Mouse (Mus musculus) heart, embryonic 15.5 days (tissue): ENCODE data around the gene Slc11a1. TPM values are rescaled to one million over a fixed set of nuclear protein-coding genes. Genes with fewer than 3 reads are reported as not detected.
"Not testable (repeated sequence)": the region's sequence is repeated elsewhere in the genome, so short reads cannot be mapped to it uniquely, and the experiment has no call there.

Source experiments
- ATAC-seq: fragments of 200-750 bp; cut with Nextera tagmentation; replicated peaks from 2 replicates; pipeline ENCODE4 v1.8.0; 2017; ENCODE audit warnings: low read depth, moderate TSS enrichment; ENCODE audit not compliant: insufficient number of reproducible peaks, insufficient read depth, low FRiP score
- H3K27ac ChIP-seq: fragments of 300-500 bp; sonication (generic); 2 replicates; pipeline ENCODE4 v1.5.1; 2015; ENCODE audit warnings: mild to moderate bottlenecking, inconsistent platforms
- H3K27me3 ChIP-seq: fragments of 300-500 bp; sonication (generic); 2 replicates; pipeline ENCODE4 v1.6.1; 2015; ENCODE audit warnings: inconsistent platforms
- H3K36me3 ChIP-seq: fragments of 300-500 bp; sonication (generic); 2 replicates; pipeline ENCODE4 v1.6.1; 2015; ENCODE audit warnings: mild to moderate bottlenecking, inconsistent platforms
- H3K4me1 ChIP-seq: fragments of 300-500 bp; sonication (generic); replicated peaks from 2 replicates; pipeline ENCODE4 v1.6.1; 2015; ENCODE audit warnings: inconsistent platforms
- H3K4me2 ChIP-seq: fragments of 300-500 bp; sonication (generic); 2 replicates; pipeline ENCODE4 v1.6.1; 2015; ENCODE audit warnings: inconsistent platforms, mild to moderate bottlenecking, moderate library complexity
- H3K4me3 ChIP-seq: fragments of 300-500 bp; sonication (generic); 2 replicates; pipeline ENCODE4 v1.5.1; 2015; ENCODE audit warnings: mild to moderate bottlenecking, inconsistent platforms
- H3K9ac ChIP-seq: fragments of 300-500 bp; sonication (generic); 2 replicates; pipeline ENCODE4 v1.6.1; 2015; ENCODE audit warnings: mild to moderate bottlenecking, inconsistent platforms
- H3K9me3 ChIP-seq: fragments of 300-500 bp; sonication (generic); replicated peaks from 2 replicates; pipeline ENCODE4 v1.6.1; 2016; ENCODE audit warnings: inconsistent platforms
- WGBS: fragments of 180-500 bp; shearing (Covaris S2); methylation state at CpG from one replicate; pipeline ENCODE4 v1.1.7; 2015; ENCODE audit warnings: mixed read lengths; 5-methylcytosine and 5-hydroxymethylcytosine counted together
- polyA plus RNA-seq: library from polyadenylated mRNA; unstranded; fragments of >200 nt; fragmentation: Nextera tagmentation; extraction: Ambion mirVana; gene quantifications from 2 replicates; pipeline ENCODE4 v1.2.1, GENCODE M21; 2015

Slc11a1 gene
- polyA plus RNA-seq, 1 experiment from 2014 or later = 3.6 TPM

GRCm38 (mm10) chr1:74338626-74339025 lies 36.4 kb upstream of the Slc11a1 start:
- Histone ChIP-seq H3K27ac (no peak overlapping the region), H3K9me3 (no peaks in the 10 kb centered on the region), H3K4me2 (no peak overlapping the region), H3K9ac (no peak overlapping the region), H3K36me3 (no peaks in the 10 kb centered on the region), H3K4me3 (no peak overlapping the region), H3K4me1 (peaks cover 54% of the 10 kb centered on the region), H3K27me3 (no peaks in the 10 kb centered on the region)
- ATAC-seq = no peak
- 74% methylated on average over 4 of the region's 4 CpGs for WGBS

GRCm38 (mm10) chr1:74339917-74340316 lies 35.1 kb upstream of the Slc11a1 start:
- ATAC-seq = no peak
- H3K4me1 ChIP-seq = peaks cover 45% of the 10 kb centered on the region
- H3K4me3 ChIP-seq = no peak overlapping the region
- H3K36me3 ChIP-seq = no peaks in the 10 kb centered on the region
- no peak overlapping the region for H3K9ac ChIP-seq
- WGBS = 80% methylated on average over 9 of the region's 9 CpGs
- H3K27ac ChIP-seq = no peak overlapping the region
- H3K27me3 ChIP-seq = no peaks in the 10 kb centered on the region
- no peak overlapping the region for H3K4me2 ChIP-seq
- H3K9me3 ChIP-seq = no peaks in the 10 kb centered on the region

- no peaks in the 10 kb centered on the region for H3K9me3 ChIP-seq
- no peak overlapping the region for H3K27ac ChIP-seq
- ATAC-seq = no peak
- no peak overlapping the region for H3K4me2 ChIP-seq
- no peaks in the 10 kb centered on the region for H3K36me3 ChIP-seq
- H3K4me1 ChIP-seq = peaks cover 41% of the 10 kb centered on the region
- no peaks in the 10 kb centered on the region for H3K27me3 ChIP-seq
- no peak overlapping the region for H3K9ac ChIP-seq
- 91% methylated on average over 6 of the region's 6 CpGs for WGBS
- no peak overlapping the region for H3K4me3 ChIP-seq
Measured at GRCm38 (mm10) chr1:74340361-74340764, 34.6 kb upstream of the Slc11a1 start.

- 93% methylated on average over 4 of the region's 4 CpGs for WGBS
- not testable (repeated sequence) for H3K9ac ChIP-seq, H3K9me3 ChIP-seq, H3K36me3 ChIP-seq, H3K27ac ChIP-seq, H3K27me3 ChIP-seq, H3K4me3 ChIP-seq, ATAC-seq, H3K4me2 ChIP-seq
- H3K4me1 ChIP-seq = peaks cover 36% of the 10 kb centered on the region
Measured at GRCm38 (mm10) chr1:74340992-74341391, 34.0 kb upstream of the Slc11a1 start.

- Histone ChIP-seq H3K27me3 (no peaks in the 10 kb centered on the region), H3K4me2 (no peak overlapping the region), H3K4me3 (no peak overlapping the region), H3K27ac (no peak overlapping the region), H3K9me3 (no peaks in the 10 kb centered on the region), H3K4me1 (peaks cover 33% of the 10 kb centered on the region), H3K9ac (no peak overlapping the region), H3K36me3 (no peaks in the 10 kb centered on the region)
- no peak for ATAC-seq
- WGBS = 71% methylated on average over 7 of the region's 7 CpGs
Measured at GRCm38 (mm10) chr1:74341898-74342297, 33.1 kb upstream of the Slc11a1 start.

- Histone ChIP-seq H3K9me3 (no peaks in the 10 kb centered on the region), H3K4me2 (no peak overlapping the region), H3K4me3 (no peak overlapping the region), H3K27ac (no peak overlapping the region), H3K36me3 (no peaks in the 10 kb centered on the region), H3K9ac (no peak overlapping the region), H3K27me3 (no peaks in the 10 kb centered on the region), H3K4me1 (peaks cover 29% of the 10 kb centered on the region)
- ATAC-seq = no peak
- 80% methylated on average over 1 of the region's 1 CpGs for WGBS
Measured at GRCm38 (mm10) chr1:74342308-74342707, 32.7 kb upstream of the Slc11a1 start.

GRCm38 (mm10) chr1:74343161-74343560 lies 31.8 kb upstream of the Slc11a1 start:
- Histone ChIP-seq H3K4me2 (no peak overlapping the region), H3K27me3 (no peaks in the 10 kb centered on the region), H3K9ac (no peak overlapping the region), H3K9me3 (no peaks in the 10 kb centered on the region), H3K27ac (no peak overlapping the region), H3K36me3 (peaks cover 4% of the 10 kb centered on the region; the same call in 1 of the 2 replicates), H3K4me3 (no peak overlapping the region), H3K4me1 (peaks cover 22% of the 10 kb centered on the region)
- no peak for ATAC-seq
- 82% methylated on average over 5 of the region's 5 CpGs for WGBS

GRCm38 (mm10) chr1:74344163-74344916 lies 30.7 kb upstream of the Slc11a1 start:
- Histone ChIP-seq H3K4me3 (no peak overlapping the region), H3K4me1 (peaks cover 11% of the 10 kb centered on the region), H3K36me3 (peaks cover 11% of the 10 kb centered on the region; the same call in 1 of the 2 replicates), H3K9ac (no peak overlapping the region), H3K4me2 (no peak overlapping the region), H3K27ac (no peak overlapping the region), H3K9me3 (no peaks in the 10 kb centered on the region), H3K27me3 (no peaks in the 10 kb centered on the region)
- no peak for ATAC-seq
- WGBS = 80% methylated on average over 11 of the region's 11 CpGs

- H3K27ac ChIP-seq = no peak overlapping the region
- 87% methylated on average over 13 of the region's 13 CpGs for WGBS
- H3K4me2 ChIP-seq = no peak overlapping the region
- peaks cover 34% of the 10 kb centered on the region for H3K36me3 ChIP-seq
- H3K9ac ChIP-seq = no peak overlapping the region
- no peaks in the 10 kb centered on the region for H3K9me3 ChIP-seq
- peaks cover 4% of the 10 kb centered on the region; the same call in 1 of the 2 replicates for H3K4me1 ChIP-seq
- no peak overlapping the region for H3K4me3 ChIP-seq
- H3K27me3 ChIP-seq = no peaks in the 10 kb centered on the region
- ATAC-seq = no peak
Measured at GRCm38 (mm10) chr1:74351185-74351769, 23.7 kb upstream of the Slc11a1 start.

- Histone ChIP-seq H3K9me3 (no peaks in the 10 kb centered on the region), H3K27me3 (no peaks in the 10 kb centered on the region), H3K9ac (no peak overlapping the region), H3K4me2 (no peak overlapping the region), H3K4me3 (no peak overlapping the region), H3K27ac (peak overlapping the region; percentile 37; the same call in 1 of the 2 replicates), H3K4me1 (peaks cover 4% of the 10 kb centered on the region; the same call in 1 of the 2 replicates), H3K36me3 (peaks cover 32% of the 10 kb centered on the region)
- 64% methylated on average over 5 of the region's 5 CpGs for WGBS
- ATAC-seq = peak; percentile 56; the same call in 1 of the 2 replicates
Measured at GRCm38 (mm10) chr1:74352532-74353096, 22.4 kb upstream of the Slc11a1 start.

GRCm38 (mm10) chr1:74353453-74354229 lies 21.4 kb upstream of the Slc11a1 start:
- Histone ChIP-seq H3K27me3 (no peaks in the 10 kb centered on the region), H3K4me3 (no peak overlapping the region), H3K27ac (no peak overlapping the region), H3K9me3 (no peaks in the 10 kb centered on the region), H3K4me1 (peaks cover 4% of the 10 kb centered on the region; the same call in 1 of the 2 replicates), H3K4me2 (no peak overlapping the region), H3K9ac (no peak overlapping the region), H3K36me3 (peaks cover 28% of the 10 kb centered on the region)
- ATAC-seq = no peak
- WGBS = 84% methylated on average over 9 of the region's 9 CpGs
